Mouse (Mus musculus) adrenal gland, adult (tissue): ENCODE results near the gene Rbfox2.

ENCODE experiments used
- DNase-seq, 2 experiments: peaks; one replicate each; pipeline ENCODE4 v3.0.0; 2022 to 2023; ENCODE audit warnings: low spot score in 1 of 2; ENCODE audit not compliant: inconsistent age in 2 of 2

The Rbfox2 gene

DNA sequence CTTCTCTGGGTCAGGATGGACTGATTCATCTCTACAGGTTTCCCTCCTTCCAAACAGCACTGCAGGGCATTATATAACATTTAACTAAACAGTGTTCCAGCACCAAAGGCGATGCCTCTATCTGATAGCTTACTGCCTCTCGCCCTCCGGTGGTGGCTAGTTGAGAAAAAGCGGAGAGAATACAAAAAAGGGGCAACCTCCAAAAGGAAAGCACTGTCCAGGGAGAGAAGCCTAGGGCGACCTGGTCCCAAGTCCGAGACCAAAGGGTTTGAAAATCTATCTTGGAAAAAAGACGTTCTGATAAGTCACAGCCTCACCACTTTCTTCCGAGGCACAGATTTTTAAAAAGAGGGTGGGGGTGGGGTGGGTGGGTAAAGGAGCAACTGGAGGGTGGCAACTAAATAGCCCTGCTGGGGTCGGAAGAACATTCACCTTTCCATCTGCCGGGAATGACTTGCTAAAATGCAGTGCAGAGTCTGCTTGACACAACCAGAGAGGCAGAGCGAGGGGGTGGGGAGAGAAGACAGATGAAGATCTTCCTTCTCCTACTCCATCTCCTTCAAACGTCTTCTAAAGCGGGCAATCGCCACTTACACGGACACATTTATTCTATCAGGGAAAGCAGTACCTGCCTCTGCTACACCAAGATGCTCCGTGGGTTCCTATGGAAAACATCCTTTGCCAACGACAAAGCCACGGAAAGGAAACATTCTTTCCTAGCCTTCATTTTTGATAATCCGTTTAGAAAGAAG, 154.3 kb downstream of the Rbfox2 start:
- DNase-seq, result peak; percentile 56 to 83

DNA sequence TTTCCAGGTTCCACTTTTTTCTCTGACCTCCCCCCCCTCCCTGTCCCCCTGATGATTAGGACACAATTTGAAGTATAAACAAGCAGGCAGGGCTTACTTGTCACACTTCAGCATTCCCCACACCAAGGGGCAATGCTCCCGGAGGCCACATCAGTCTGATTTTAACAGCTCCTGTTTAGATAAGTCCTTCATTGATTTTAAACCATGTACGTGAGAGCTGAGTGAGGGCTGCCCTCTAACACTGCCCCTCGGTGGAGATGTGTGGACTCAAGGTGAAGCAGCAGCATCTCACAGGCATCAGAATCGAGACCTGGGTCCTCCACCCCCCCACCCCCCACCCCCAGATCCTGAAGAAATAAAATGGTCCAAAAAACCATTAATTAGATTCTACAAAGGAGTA, 155.0 kb downstream of the Rbfox2 start:
- DNase-seq, result peak in 1 of 2 experiments; percentile 53

DNA sequence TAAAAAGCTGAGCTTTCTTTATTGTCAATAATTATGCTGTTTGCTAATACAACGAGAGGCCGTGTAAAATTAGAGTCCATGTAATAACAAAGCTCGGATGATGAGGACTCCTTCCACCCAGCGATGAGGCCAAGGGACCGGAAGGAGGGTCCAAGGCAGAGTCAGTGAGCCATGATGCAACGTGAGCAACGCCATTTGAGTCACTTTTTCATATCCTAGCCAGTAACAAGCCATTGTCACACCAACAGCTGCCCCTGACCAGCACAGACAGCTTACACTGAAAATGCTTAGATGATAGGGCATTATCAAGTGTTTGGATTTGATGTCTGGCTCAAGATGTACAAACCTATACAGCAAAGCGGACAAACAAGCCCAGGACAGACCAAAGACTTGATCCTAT, 155.6 kb downstream of the Rbfox2 start:
- DNase-seq, result no peak

DNA sequence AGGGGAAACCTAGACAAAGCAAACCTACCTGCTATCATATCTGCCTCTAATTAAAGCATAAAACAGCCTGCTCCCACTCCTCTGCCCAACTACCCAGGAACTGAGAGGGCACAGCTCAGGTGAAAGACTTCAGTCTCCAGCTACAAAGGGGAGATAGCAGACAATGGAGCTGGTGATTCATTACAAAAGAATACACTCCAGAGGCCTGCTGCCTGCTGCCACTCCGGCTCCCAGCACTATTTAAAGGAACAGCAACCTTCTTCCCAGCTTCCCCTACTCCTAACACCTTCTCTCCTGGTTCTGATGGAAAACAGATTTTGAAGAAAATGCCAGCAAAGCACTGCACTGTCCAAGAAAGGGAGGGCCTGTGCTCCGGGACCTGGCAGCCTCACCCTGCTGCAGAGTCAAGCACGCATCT, 156.4 kb downstream of the Rbfox2 start:
- peak; percentile 39 to 85 for DNase-seq

DNA sequence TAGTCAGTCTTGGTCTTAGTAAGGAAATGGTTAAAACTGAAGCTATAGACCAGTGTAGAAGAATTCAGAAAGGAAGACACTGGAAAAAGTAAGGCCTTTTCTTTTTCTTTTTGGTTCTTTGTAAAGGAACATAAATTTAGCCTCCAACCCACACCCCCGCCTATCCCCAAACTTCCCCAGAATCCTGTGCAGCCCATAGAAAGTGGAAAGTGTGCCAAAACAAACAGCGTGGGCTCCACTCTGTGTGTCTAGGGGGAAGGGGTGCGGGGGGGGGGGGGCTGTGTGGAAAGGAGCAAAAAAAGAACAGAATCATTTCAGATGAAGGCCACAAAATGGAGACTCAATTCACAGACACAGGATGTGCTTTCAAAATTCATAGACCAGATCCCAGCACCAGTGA, 156.8 kb downstream of the Rbfox2 start:
- DNase-seq, result no peak

DNA sequence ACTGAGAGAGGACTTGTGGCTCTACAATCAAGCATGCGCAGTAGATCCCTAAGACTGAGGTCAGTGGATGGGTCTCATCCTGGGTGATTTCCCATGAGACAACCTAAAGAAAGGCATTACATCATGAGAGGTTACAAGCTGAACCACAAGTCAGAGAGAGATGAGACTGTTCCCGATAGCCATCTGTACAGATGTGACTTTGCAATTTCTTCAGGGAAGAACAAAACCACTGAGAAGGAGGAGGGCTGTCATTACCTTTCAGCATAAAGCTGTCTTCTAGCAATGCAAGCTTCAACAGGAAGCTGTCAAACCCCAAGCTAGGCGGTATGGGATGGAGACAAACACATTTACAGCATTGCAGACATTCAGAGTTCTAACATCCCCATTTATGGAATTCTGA, 157.3 kb downstream of the Rbfox2 start:
- DNase-seq, result no peak

DNA sequence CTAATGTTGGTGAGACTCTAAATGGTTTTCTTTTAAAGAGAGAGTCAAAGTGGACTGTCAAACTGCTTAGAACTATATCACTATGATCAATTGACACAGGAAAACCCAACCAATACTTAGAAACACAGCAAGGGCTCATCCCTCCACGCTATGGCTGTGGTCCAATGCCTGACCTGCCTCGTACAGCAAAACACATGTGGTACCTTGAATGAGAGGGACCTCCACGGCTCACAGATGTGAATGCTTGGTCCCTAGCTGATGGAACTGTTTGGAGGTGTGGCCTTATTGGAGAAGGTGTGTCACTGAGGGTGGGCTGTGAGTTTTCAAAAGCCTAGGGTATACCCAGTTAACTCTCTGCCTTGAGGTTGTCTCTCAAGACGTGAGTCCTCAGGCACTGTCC, 159.9 kb downstream of the Rbfox2 start:
- no peak for DNase-seq

DNA sequence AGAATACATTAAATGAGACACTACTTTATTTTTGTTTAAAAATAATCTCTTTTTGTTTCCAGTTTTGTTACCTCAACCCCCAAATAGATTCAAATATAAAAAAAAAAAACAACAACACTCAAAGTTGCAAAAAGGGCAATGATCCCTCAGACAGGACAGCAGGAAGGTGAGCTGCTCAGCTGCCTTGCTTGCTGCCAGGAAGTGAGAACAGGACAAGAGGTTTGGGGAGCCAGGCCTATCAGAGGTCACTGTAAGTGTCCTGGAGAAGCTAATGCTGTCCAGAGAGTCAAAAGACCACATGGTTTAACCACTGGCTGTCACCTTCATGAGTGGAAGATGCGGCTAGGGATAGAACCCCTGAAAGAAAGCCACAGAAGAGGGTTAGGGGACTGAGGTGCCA, 161.8 kb downstream of the Rbfox2 start:
- DNase-seq, result no peak

DNA sequence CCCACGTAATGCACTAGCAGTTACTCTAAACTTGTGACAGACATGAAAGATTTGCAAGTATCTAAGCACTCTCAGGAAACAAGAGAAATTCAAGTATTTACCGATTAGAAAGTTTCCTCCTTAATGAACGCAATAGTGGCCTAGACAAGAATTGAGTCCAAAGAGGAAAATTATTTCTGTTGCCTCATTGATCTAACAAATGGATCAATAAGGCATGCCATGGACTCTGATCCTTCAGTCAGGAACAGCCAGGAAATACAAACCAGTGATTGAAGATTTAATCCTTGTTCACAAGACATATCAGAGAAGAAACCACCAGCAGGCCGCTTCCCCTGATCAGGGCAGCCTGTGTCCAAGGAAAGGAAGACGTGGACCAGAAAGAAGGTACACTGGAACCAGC, 164.0 kb downstream of the Rbfox2 start:
- no peak for DNase-seq

DNA sequence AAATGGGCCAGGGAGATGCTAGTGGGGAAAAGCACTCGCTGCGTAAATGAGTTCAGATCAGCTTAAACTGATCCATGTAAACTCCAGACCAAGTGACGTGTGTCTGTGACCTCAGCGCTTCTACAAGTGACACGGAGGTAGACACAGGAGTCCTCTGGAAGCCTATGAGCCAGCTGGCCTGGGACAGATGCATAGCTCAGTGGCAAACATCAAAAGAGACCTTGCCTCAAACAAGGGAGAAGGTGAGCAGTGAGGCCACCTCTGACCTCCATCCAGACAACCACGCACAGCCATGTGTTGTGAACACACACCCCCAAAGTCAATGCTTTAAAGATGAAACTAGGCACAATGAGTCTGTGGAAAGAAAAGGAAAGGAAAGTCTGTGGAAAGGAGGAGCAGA, 164.5 kb downstream of the Rbfox2 start:
- DNase-seq, result no peak

DNA sequence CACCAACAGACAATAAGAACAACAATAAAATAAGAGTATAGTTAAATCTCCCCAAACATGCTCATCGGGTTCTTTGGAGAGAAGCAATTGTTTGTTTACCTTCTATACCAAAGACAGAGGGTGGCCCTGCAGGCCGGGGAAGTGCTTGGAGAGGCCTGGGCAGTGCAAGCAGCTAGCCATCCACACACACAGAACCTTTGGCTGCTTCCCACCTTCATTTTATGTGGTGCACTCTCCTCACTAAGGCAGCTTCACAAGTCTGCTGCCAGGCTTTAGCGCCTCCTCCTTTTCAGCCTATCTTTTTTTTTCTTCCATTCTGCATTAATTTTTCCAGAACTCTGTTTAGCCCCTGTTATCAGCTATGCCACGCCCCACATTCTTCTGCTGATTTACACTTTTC, 165.1 kb downstream of the Rbfox2 start:
- DNase-seq, result no peak

DNA sequence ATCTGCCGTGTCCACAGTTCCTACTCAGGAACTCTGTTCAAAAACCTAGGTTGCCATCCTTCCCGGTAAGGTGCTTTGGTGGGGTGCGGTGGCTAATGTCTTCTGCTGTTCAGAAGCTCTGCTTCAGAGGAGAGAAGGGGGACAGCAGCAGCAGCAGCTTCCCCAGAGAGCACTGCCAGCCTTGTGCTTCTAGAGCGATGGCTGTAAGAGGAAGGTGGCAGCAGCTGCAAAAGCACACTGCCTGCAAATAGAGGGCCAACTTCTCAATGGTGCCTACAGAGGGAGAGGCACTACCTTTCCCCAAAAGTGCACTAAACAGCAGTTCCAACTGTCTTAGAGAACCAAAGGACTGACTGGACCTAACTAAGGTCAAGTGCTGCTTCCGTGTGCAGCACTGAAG, 168.5 kb downstream of the Rbfox2 start:
- DNase-seq, result no peak

DNA sequence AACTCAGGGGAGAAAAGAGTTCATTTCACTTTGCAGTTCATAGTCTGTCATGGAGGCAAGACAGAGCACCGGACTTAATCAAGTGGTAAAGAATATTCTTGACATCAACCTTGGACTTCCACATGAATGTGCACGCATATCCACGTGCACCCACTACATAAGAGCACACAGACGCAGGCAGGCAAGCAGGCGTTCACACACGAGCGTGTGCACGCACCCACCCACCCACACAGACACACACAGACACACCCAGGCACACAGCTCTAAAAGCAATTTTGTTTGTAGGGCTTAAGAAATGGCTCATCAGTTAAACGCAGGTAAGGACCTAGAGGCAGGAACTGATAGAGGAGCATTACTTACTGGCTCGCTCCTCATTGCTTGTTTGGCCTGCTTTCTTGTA, 172.3 kb downstream of the Rbfox2 start:
- no peak for DNase-seq

DNA sequence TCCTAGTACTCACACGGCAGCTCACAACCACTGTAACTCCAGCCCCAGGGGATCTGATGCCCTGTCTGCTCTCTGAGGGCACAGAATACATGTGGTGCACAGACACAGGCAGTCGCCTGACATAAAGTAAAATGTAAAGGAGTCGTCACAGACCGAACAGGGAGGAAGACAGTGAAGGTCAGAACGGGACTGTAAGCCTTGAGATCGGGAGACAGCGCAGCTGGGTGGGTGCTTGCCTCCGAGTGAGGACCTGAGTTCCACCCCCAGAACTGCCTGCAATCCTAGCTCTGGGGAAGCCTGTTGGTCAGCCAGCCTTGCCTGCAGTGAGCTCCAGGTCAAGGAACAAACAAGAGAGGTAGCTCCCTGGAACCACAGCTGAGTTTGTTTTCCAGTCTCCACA, 177.7 kb downstream of the Rbfox2 start:
- no peak for DNase-seq

DNA sequence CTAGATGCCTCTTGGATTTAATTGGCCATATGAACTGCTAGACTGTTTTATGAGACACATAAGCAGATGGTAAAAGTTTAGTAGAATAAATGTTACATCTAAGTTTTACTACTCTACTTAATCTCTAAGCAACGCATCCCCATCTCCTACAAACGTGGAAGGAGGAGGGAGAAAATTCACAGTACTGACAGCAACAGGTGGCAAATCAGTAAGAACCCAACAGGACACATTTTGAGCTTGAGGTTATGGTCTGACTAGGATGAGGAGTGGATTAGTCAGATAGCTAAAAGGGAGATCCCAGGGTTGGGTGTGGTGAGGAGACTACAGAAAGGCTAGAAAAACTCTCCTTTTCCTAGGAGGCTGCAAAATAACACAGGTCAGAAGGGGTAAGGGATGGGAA, 179.1 kb downstream of the Rbfox2 start:
- DNase-seq, result no peak

DNA sequence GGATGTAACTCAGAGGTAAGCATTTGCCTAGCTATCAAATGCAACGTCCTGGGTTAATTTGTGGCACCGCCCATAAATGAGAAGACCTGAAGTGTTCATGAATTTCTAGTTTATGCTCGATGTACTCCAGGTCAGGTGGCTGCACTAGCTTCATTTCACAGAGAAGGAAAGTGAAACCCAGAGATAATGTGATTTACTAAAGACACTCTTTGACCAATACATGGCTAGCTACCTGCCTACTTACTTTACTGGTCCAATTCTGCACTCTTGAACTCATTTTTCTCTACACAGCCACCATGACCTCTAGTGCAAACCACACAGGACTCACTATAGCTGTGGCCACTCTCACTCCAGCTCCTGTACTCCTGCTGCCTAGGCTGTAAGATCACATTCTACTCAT, 180.1 kb downstream of the Rbfox2 start:
- DNase-seq, result no peak

DNA sequence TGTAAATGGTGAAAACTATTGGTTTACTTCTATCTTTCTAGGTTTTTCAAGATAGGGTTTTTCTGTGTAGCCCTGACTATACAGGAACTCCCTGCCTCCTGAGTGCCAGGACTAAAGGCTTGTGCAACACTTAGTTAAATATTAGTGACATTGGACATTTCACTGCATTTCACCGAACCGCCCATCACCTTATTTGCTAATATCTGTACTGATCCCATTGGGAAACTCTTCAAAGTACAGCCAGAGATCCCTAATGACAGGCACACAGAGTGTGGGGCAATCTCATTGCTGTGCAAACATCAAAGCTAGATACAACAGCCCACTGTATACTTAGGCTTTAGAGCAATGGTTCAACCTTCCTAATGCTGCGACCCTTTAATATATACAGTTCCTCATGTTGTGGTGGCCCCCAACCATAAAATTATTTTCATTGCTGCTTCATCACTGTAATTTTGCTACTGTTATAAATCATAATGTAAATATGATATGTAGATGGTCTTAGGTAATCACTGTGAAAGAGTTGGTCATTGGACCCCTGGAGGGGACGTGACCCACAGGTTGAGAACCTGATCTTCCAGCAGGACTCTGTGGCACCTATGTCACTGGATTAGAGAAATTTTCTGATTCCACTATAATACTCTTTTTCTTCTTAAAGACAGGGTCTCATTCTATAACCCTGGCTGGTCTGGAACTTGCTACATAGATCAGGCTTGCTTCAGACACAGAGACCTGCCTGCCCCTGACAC, 182.3 kb downstream of the Rbfox2 start:
- DNase-seq, result no peak

DNA sequence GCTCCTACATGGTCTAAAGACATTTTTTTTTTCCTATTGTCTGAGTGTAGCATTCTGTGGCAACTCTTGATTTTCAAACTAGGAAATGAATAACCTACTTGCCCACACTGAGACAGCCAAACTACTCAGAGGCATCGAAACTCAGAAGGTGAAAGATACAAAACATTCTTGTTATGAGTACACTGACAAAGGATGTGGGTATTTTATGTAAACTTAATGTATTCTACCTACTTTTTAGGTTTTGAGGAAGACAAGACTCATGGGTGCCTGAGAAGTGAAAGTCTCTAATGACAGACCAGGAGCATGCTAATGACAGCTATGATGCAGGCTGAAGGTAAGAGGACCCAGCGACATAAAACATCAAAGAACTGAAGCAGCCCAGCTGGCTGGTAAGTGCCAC, 184.0 kb downstream of the Rbfox2 start:
- DNase-seq, result no peak

DNA sequence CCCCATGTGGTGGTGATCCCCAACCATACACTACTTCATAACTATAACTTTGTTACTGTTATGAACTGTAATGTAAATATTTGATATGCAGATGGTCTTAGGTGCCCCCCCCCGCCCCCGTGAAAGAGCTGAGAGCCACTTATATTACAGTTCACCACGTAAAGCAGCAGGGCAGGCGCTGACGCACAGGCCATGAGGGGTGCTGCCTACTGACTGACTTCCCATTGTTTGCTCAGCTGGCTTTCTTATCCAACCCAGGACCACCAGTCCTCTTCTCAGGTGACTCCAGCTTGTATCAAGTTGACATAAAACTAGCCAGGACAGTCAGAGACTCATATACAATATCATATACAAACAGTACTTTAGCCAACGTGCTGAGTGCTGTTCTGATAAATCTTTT, 184.6 kb downstream of the Rbfox2 start:
- DNase-seq, result no peak

DNA sequence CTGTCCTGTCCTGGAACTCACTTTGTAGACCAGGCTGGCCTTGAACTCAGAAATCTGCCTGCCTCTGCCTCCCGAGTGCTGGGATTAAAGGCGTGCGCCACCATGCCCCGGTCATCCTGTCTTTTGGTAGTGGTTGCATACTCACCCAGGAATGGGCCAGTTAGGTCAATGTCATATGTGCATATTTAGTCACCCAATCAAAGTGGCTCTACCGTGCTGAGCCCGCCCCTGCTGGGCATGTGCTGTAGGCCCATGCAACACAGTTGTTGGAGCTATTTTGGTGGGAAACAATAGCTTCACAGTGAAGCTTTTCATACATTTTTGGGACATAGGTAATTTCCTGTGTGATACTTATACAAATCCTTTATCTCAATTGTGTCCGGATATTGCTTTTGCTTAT, 187.1 kb downstream of the Rbfox2 start:
- DNase-seq, result no peak

DNA sequence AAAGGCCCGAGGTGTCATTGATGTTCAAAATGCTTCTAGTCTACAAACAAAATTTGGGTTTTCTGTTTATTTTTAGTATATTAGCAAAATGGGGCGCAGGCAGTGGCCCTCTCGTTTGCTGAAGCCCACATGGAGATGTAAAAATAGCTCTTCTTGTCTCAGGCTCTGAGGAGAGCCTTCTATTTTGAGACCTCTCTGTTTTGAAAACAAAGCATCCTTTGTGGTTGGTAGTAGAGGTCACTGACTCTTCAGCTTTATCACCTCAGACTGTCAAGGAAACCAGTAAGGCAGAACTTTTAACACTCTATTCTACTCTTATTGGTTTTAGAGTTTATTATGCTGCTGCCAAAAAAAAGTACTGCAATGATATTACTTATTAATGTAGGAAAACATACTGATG, 189.6 kb downstream of the Rbfox2 start:
- DNase-seq, result no peak

DNA sequence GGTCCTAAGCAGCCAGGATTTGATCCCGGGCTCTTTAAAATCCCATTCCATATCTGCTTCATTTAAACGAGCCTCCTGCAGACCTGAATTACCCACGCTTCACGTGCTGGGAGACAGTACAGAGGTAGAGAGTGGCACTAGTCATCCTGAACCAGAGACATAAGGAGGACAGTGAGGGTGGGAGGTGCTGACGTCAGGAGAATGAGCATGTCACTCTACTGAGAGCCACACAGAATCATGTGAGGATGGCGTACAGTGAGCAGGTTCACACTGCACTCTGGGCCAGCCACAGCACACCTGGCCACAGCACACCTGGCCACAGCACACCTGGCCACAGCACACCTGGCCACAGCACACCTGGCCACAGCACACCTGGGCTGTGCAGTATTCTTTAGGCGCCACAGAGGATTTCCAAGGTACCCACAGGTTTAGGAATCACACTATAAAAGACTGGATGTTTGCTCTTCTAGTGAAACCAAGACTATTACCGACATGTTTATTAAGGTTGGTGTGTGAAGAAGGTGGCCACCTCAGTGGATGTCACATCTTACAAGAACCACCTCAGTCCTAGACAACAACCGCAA, 190.6 kb downstream of the Rbfox2 start:
- DNase-seq, result no peak
